Mouse (Mus musculus): ENCODE results near the gene Azin2.

The Azin2 gene

GRCm38 (mm10) chr4:128924841-128925606 is 37.2 kb downstream of the Azin2 start:
- DNase-seq: peak; percentile 96

- DNase-seq: no peak
Observed at GRCm38 (mm10) chr4:128923603-128924002, 38.6 kb downstream of the Azin2 start.

- no peak for DNase-seq
Observed at GRCm38 (mm10) chr4:128919106-128919505, 43.1 kb downstream of the Azin2 start.

DNA sequence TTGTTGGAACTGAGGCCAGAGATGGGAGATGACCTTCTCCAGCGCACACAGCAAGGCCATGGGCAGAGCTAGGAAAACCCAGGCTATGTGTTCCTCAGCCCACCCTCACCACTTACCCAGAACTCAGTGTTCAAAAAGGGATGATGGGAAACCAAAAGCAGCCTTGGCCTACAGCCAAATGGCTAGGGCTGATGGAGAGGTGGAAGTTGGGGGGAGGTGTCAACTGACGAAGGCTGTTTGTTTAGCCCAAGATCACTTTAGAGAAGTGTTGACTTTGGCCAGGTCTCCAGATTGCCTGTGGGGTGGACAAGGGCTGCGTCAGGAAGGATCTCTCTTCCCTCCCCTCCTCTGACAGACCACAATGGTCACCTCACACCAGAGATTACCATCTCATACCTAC is 44.1 kb downstream of the Azin2 start:
- no peak for DNase-seq

GRCm38 (mm10) chr4:128917756-128918155 is 44.5 kb downstream of the Azin2 start:
- no peak for DNase-seq

GRCm38 (mm10) chr4:128917119-128917518 is 45.1 kb downstream of the Azin2 start:
- DNase-seq: no peak

DNA sequence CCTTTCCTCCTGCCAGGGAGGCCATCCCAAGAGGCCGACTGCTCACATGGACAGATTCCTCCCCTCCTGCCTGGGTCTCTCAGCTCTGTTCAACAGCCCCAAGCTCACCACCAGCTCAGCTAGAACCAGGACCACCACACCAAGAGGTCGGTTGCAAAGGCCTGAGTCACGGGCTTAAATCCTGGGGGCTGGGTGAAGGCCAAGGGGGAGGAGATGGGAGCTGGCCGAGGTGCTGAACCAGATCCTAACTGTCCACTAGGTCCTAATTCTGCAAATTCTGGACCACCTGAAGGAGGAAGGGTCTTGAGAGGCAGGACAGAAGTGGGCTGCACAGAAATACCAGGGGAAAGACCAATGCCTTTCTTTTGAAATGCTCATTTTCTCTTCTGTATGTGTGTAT is 48.4 kb downstream of the Azin2 start:
- peak; percentile 65 for DNase-seq

DNA sequence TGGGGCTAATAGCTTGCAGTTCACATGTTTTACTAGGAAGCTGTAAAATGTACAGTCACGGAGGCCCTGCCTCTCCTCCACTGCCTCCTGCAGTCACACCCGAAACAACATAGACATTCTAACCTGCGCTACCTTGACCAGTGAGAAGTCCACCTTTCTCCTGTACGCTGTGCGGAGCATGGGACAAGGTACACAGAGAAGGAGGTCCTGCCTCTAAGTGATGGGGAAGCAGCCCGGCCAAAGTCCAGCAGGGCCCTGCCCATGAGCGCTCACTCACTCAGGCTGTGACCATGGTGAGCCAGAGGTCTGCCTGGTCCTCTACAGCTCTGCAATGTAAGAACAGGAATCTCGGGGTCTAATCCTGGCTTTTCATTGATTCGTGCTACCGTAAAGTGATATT is 50.2 kb downstream of the Azin2 start:
- DNase-seq: no peak

DNA sequence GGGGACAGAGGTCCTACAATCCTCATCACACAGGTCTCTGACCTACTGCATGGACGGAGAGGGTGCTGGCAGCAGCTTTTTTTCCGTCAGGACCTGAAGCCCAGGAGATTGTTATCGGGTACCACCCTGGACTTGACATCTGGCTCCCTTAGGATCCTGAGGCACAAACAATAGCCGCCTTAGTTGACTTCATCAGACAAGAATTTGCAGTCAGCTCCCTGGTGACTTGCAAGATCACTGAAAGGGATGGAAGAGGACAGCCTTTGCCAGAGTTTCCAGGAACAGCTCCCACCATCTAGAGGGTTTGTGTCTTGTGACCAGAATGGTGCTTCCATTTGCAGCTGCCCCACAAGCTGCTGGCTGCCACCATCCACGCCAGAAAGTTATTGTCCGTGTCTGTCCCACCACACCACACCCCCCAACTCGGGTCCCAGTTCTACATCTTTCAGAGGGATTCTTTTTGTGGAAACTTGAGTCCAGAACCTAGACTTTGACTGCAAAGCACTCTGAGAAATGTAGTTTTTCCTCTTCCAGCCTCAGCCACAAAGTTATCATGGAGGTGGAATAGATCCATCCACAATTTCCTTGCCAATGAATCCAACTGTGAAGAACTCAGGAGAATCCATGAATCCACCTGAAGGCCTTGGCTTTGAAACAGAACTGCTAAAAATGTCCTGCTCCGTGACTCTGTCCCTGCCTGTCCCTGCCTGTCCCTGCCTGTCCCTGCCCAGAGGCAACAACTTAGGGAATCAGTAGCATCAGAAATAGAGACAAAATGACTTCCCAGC is 51.8 kb downstream of the Azin2 start:
- DNase-seq: no peak

DNA sequence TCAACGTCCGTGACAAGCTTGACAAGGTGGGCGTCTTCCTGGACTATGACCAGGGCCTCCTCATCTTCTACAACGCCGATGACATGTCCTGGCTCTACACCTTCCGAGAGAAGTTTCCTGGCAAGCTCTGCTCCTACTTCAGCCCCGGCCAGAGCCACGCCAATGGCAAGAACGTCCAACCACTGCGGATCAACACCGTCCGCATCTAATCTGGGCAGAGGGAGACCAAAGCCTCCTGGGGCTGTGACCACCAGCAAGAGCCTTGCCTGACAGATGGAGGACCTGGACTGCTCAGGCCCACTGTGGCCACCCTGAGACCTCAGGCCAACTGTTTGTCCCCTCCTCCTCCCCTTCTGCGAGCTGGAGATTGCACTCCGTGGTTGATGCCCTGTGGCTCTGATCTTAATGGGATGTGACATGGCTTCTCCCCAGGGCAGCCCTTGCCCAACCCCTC is 52.8 kb downstream of the Azin2 start:
- DNase-seq: no peak

DNA sequence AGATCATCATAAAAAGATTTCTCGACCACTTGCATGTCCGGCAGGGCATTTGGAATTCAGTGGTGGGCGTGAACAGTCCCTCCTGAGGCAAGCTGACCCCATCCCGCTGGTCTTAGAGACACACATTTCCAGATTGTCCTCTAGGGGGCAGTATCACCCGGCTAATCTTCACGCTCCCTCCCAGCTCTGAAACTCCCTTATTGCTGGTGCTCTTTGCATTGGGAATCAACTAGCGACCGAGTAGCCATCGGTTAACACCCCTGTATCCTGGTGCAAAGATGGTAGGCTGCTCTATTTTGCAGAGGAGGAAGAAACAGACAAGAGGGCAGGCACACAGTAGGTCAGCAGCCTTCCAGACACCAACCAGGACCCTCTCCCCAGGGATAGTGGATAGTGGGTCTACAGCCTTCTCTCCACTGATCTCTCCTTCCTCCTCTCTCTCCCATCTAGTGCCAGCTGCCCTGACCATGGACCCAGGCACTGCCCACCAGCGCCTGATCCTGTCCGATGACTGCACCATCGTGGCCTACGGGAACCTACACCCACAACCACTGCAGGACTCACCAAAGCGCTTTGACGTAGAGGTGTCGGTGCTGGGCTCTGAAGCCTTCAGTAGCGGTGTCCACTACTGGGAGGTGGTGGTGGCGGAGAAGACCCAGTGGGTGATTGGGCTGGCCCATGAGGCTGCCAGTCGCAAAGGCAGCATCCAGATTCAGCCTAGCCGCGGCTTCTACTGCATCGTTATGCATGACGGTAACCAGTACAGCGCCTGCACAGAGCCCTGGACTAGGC is 53.5 kb downstream of the Azin2 start:
- peak; percentile 78 for DNase-seq

DNA sequence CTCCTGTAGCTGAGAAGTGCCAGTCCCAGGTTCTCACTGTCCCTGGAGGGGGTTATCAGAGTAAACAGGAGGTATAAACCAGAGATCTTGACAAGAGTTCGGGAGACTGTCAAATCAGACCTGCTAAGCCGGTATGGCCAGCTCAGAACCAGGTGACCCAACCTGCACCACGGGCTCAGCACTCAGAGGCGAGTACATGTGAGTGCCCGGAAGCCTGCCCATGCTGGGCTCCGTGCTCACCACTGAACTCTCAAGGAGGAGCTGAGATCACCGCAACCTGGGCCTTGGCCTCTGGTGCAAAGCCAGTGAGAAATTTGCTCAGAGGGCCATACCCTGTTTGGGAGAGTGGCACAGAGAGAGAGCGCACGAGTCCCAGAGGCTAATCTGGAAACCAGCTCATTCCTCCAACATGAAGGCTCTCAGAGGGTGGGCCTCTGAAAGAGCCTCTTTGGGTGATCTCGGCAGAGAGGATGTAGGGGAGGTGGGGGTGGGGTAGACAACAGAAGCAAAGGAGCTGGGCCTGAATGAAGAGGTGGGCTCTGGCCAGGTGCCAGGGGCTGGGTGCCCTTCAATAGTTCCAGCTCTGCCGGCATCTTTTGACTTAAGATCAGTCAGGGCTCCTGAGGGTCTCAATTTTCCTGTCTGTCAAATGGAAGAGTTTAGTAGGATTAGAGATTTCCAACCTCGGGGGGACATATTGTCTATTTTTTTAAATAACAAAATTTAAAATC is 54.8 kb downstream of the Azin2 start:
- DNase-seq: no peak

DNA sequence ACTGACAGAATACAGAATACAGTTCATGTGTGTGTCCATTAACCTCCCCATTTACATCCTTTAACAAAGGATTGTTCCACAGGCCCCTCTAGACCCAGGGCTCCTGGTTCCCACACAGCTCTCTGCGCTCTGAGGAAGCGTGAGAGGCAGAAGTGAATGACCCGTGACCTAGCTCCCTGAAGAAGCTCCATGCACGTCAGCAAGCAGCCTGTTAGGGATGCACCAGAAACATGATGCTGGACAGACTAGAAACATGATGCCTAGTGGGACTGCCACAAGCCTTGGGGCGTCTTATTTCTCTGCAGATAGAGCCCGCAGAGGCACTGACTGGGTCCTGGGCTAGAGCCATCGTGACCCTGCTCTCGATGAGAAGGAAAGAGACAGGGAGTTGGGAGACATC is 55.5 kb downstream of the Azin2 start:
- peak; percentile 47 for DNase-seq

DNA sequence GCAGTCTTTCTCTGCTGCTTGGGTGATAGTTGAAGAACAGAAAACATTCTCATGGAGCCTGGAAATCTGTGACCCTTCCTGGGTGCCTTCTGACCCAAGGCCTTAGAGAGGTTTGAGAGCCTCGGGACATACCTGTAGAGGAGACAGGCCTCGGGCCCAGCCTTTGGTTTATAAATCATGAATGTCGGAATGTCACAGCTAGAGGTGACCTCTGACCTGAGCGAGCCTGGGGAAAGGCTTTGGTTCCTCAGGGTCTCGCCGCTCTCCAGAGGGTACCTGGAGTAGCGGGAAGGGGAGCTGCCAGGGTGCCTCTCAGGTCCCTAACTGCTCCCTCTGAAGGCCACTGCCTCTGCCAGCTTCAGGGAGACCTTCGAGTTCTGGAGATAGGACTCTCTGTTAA is 57.0 kb downstream of the Azin2 start:
- peak; percentile 41 for DNase-seq

- DNase-seq: peak; percentile 81
Observed at GRCm38 (mm10) chr4:128904035-128904800, 58.0 kb downstream of the Azin2 start.

GRCm38 (mm10) chr4:128902390-128902789 is 59.9 kb downstream of the Azin2 start:
- DNase-seq: no peak

GRCm38 (mm10) chr4:128900484-128900883 is 61.8 kb downstream of the Azin2 start:
- no peak for DNase-seq

DNA sequence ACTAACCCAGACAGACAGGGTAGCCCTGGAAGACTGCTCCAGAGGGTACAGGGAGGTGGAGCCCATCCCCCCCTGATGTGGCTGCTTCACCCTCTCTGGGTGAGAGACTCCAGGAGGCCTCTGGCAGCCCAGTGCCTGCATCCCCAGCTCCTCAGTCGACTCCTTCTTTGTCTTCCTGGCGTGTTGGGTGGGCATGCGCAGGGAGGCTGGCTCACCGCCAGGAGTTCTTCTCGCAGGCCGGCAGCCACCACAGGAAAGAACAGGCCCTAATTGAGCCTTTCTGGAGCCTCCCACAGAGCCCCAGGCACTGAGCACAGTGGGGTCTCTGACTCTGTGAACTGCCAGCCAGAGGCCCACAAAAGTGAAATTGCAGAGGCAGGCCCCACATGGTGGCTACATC is 62.9 kb downstream of the Azin2 start:
- DNase-seq: peak; percentile 88

DNA sequence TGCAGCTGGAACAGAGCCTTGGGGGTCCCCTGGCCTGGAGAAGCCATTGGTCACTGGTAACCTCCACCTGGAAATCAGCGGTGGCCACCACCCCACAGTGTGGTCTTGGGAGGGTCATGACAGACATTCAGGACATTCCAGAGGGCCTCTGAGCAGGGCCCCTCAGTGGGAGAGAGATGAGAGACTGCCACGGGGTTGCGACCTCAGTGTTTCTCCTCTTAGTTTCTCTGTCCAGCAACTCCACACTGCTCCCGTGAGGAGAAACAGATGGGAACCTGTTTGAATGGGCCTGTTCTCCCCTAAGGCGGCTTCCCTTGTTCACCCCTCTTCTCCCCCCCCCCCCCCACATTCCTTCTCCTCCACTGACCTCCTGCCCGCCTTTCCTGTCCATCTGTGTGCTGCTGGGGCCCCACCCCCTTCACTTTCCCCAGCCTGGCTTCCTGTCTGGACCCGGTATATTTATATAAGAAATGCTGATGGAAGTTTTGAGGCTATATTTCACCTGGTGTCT is 64.3 kb downstream of the Azin2 start:
- DNase-seq: peak; percentile 78

DNA sequence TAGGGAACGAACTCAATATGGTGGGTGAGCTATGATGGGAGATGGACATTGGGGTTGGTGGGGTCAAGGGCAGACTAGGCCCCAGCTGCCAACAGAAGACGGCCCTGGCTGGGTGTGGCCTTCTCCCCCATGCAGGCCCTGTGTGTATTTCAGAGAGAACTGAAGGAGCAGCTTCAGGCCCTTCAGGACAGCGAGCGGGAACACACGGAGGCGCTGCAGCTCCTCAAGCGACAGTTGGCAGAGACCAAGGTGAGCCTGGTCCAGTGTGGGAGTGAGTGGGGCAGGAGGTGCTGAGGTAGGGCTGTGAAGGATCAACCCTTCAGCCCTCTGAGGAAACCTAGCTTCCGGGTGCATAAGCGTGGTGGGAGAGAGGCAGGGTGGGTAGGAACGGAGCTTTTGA is 65.6 kb downstream of the Azin2 start:
- DNase-seq: no peak

- no peak for DNase-seq
Observed at GRCm38 (mm10) chr4:128895841-128896240, 66.4 kb downstream of the Azin2 start.

DNA sequence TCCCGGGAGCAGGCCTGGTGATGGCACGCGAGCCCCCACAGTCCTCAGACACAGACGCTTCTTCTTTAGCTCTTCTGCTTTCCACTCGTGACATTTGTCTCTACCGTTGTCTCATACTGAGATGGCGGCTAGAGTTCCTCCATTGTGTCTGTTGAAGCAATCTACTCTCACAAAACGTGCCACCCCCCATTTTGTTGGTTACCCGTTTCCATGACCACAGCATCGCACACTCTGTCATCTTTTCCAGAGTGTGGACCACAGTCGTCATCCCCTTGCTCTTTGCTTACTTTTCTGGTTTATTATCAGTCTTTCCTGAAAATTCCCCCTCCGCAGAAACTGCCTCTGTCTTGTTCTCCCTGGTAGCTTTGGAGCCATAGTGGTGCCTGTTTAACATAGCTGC is 68.1 kb downstream of the Azin2 start:
- DNase-seq: no peak
